Mouse (Mus musculus) ES-E14 (cell line): Measurements from ENCODE around the gene Rfx7.

Experiments
- MAFK ChIP-seq: IDR thresholded peaks from 2 replicates; pipeline ENCODE4 v1.6.1; 2014; ENCODE audit warnings: mild to moderate bottlenecking, low read depth, low read length, inconsistent platforms; ENCODE audit not compliant: insufficient read depth
- ZC3H11A ChIP-seq: IDR thresholded peaks from 2 replicates; pipeline ENCODE4 v1.6.1; 2012; ENCODE audit warnings: low read depth, mild to moderate bottlenecking, inconsistent platforms, low read length, borderline replicate concordance

GRCm38 (mm10) chr9:72656940-72657339 lies 124.9 kb downstream of the Rfx7 start:
- TF ChIP-seq MAFK (no peak), ZC3H11A (no peak)
